Mouse (Mus musculus): ENCODE results near the gene Olfr420. TPM values are rescaled to one million over a fixed set of nuclear protein-coding genes. Genes with fewer than 3 reads are reported as not detected.
A peak's percentile ranks its signal among the peaks of the same experiment; 100 is the strongest.

The Olfr420 gene
- polyA plus RNA-seq (2016; fragmentation: Nextera tagmentation; extraction: Ambion mirVana) = 0.09 TPM in 1 of 2 replicates, not detected in the other

- no peak for DNase-seq (ENCODE audit: low spot score)
- Histone ChIP-seq H3K9me3 (no peaks in the 10 kb centered on the region), H3K4me3 (no peak within 1 kb of the TSS), H3K27me3 (ENCODE audit: insufficient read depth, poor library complexity, severe bottlenecking) (no peaks in the 10 kb centered on the region), H3K4me1 (no peaks in the 10 kb centered on the region), H3K36me3 (no peaks in the 10 kb centered on the region), H3K27ac (no peak within 1 kb of the TSS)
- 80% methylated on average over 1 of the region's 1 CpGs for WGBS
Observed at GRCm38 (mm10) chr1:174155333-174155732, at the start of gene Olfr420. Gene Olfr420, plus strand, starts transcription at chr1:174155633.

- Histone ChIP-seq H3K4me3 (no peak within 1 kb of the TSS), H3K27me3 (ENCODE audit: insufficient read depth, poor library complexity, severe bottlenecking) (no peaks in the 10 kb centered on the region), H3K4me1 (no peaks in the 10 kb centered on the region), H3K9me3 (no peaks in the 10 kb centered on the region), H3K27ac (no peak within 1 kb of the TSS), H3K36me3 (no peaks in the 10 kb centered on the region)
- 64% methylated on average over 2 of the region's 2 CpGs for WGBS
- DNase-seq (ENCODE audit: low spot score) = no peak
Observed at GRCm38 (mm10) chr1:174121062-174121461, 34.4 kb upstream of the Olfr420 start, which contains the start of gene Olfr231. Gene Olfr231, minus strand, starts transcription at chr1:174121162.

GRCm38 (mm10) chr1:174131217-174131616, 24.2 kb upstream of the Olfr420 start, which contains the start of gene Olfr424:
Gene Olfr424, plus strand, starts transcription at chr1:174131517.
- H3K36me3 ChIP-seq = no peaks in the 10 kb centered on the region
- DNase-seq (ENCODE audit: low spot score) = no peak
- H3K4me3 ChIP-seq = no peak within 1 kb of the TSS
- H3K9me3 ChIP-seq = no peaks in the 10 kb centered on the region
- 77% methylated on average over 3 of the region's 3 CpGs for WGBS
- H3K27ac ChIP-seq = no peak within 1 kb of the TSS
- no peaks in the 10 kb centered on the region for H3K4me1 ChIP-seq
- H3K27me3 ChIP-seq (ENCODE audit: insufficient read depth, poor library complexity, severe bottlenecking) = no peaks in the 10 kb centered on the region

GRCm38 (mm10) chr1:174131999-174132398, 23.4 kb upstream of the Olfr420 start:
- H3K4me3 ChIP-seq = no peak overlapping the region
- H3K27ac ChIP-seq = no peak overlapping the region
- H3K9me3 ChIP-seq = no peaks in the 10 kb centered on the region
- no peaks in the 10 kb centered on the region for H3K4me1 ChIP-seq
- WGBS = 68% methylated on average over 3 of the region's 3 CpGs
- DNase-seq (ENCODE audit: low spot score) = no peak
- no peaks in the 10 kb centered on the region for H3K36me3 ChIP-seq
- H3K27me3 ChIP-seq (ENCODE audit: insufficient read depth, poor library complexity, severe bottlenecking) = no peaks in the 10 kb centered on the region

- H3K4me1 ChIP-seq = no peaks in the 10 kb centered on the region
- DNase-seq (ENCODE audit: low spot score) = no peak
- 68% methylated on average over 2 of the region's 2 CpGs for WGBS
- H3K27ac ChIP-seq = no peak overlapping the region
- no peaks in the 10 kb centered on the region for H3K9me3 ChIP-seq
- no peak overlapping the region for H3K4me3 ChIP-seq
- H3K27me3 ChIP-seq (ENCODE audit: insufficient read depth, poor library complexity, severe bottlenecking) = no peaks in the 10 kb centered on the region
- H3K36me3 ChIP-seq = no peaks in the 10 kb centered on the region
Observed at GRCm38 (mm10) chr1:174141384-174141783, 14.0 kb upstream of the Olfr420 start.

- H3K27ac ChIP-seq = no peak overlapping the region
- no peaks in the 10 kb centered on the region for H3K36me3 ChIP-seq
- WGBS = 80% methylated on average over 1 of the region's 1 CpGs
- H3K4me3 ChIP-seq = no peak overlapping the region
- H3K27me3 ChIP-seq (ENCODE audit: insufficient read depth, poor library complexity, severe bottlenecking) = no peaks in the 10 kb centered on the region
- H3K4me1 ChIP-seq = no peaks in the 10 kb centered on the region
- no peaks in the 10 kb centered on the region for H3K9me3 ChIP-seq
- no peak for DNase-seq (ENCODE audit: low spot score)
Observed at GRCm38 (mm10) chr1:174146696-174147095, 8.7 kb upstream of the Olfr420 start.

GRCm38 (mm10) chr1:174149289-174149688, 6.1 kb upstream of the Olfr420 start:
- H3K27me3 ChIP-seq (ENCODE audit: insufficient read depth, poor library complexity, severe bottlenecking) = no peaks in the 10 kb centered on the region
- WGBS = 70% methylated on average over 2 of the region's 2 CpGs
- no peak overlapping the region for H3K4me3 ChIP-seq
- no peaks in the 10 kb centered on the region for H3K9me3 ChIP-seq
- H3K36me3 ChIP-seq = no peaks in the 10 kb centered on the region
- no peak for DNase-seq (ENCODE audit: low spot score)
- no peak overlapping the region for H3K27ac ChIP-seq
- H3K4me1 ChIP-seq = no peaks in the 10 kb centered on the region

- H3K36me3 ChIP-seq = no peaks in the 10 kb centered on the region
- no peaks in the 10 kb centered on the region for H3K4me1 ChIP-seq
- 75% methylated on average over 3 of the region's 3 CpGs for WGBS
- H3K27ac ChIP-seq = no peak overlapping the region
- no peaks in the 10 kb centered on the region for H3K27me3 ChIP-seq (ENCODE audit: insufficient read depth, poor library complexity, severe bottlenecking)
- no peak overlapping the region for H3K4me3 ChIP-seq
- no peaks in the 10 kb centered on the region for H3K9me3 ChIP-seq
- DNase-seq (ENCODE audit: low spot score) = no peak
Observed at GRCm38 (mm10) chr1:174157622-174158021, 2.2 kb downstream of the Olfr420 start.

GRCm38 (mm10) chr1:174158512-174158911, 3.1 kb downstream of the Olfr420 start:
- Histone ChIP-seq H3K27ac (no peak overlapping the region), H3K36me3 (no peaks in the 10 kb centered on the region), H3K4me1 (no peaks in the 10 kb centered on the region), H3K27me3 (ENCODE audit: insufficient read depth, poor library complexity, severe bottlenecking) (no peaks in the 10 kb centered on the region), H3K4me3 (no peak overlapping the region), H3K9me3 (no peaks in the 10 kb centered on the region)
- DNase-seq (ENCODE audit: low spot score) = no peak
- WGBS = 83% methylated on average over 1 of the region's 1 CpGs

- no peaks in the 10 kb centered on the region for H3K27me3 ChIP-seq (ENCODE audit: insufficient read depth, poor library complexity, severe bottlenecking)
- 79% methylated on average over 10 of the region's 10 CpGs for WGBS
- no peaks in the 10 kb centered on the region for H3K9me3 ChIP-seq
- no peak overlapping the region for H3K4me3 ChIP-seq
- H3K36me3 ChIP-seq = no peaks in the 10 kb centered on the region
- H3K4me1 ChIP-seq = no peaks in the 10 kb centered on the region
- no peak overlapping the region for H3K27ac ChIP-seq
- no peak for DNase-seq (ENCODE audit: low spot score)
Observed at GRCm38 (mm10) chr1:174159095-174159494, 3.7 kb downstream of the Olfr420 start.

- Histone ChIP-seq H3K27ac (no peak overlapping the region), H3K27me3 (ENCODE audit: insufficient read depth, poor library complexity, severe bottlenecking) (no peaks in the 10 kb centered on the region), H3K4me1 (0 out of 2 replicates have a peak, but pooled peaks cover 4% of the 10 kb centered on the region), H3K9me3 (no peaks in the 10 kb centered on the region), H3K36me3 (no peaks in the 10 kb centered on the region), H3K4me3 (no peak overlapping the region)
- no peak for DNase-seq (ENCODE audit: low spot score)
Observed at GRCm38 (mm10) chr1:174169024-174169423, 13.6 kb downstream of the Olfr420 start.

GRCm38 (mm10) chr1:174170706-174171501, 15.5 kb downstream of the Olfr420 start:
- Histone ChIP-seq H3K4me3 (no peak overlapping the region), H3K27me3 (ENCODE audit: insufficient read depth, poor library complexity, severe bottlenecking) (no peaks in the 10 kb centered on the region), H3K36me3 (no peaks in the 10 kb centered on the region), H3K4me1 (0 out of 2 replicates have a peak, but pooled peaks cover 4% of the 10 kb centered on the region), H3K27ac (no peak overlapping the region; the same call in 1 of the 2 replicates), H3K9me3 (no peaks in the 10 kb centered on the region)
- no peak for DNase-seq (ENCODE audit: low spot score)
- WGBS = 78% methylated on average over 5 of the region's 5 CpGs

GRCm38 (mm10) chr1:174171537-174171936, 16.1 kb downstream of the Olfr420 start:
- peak; percentile 88 for DNase-seq (ENCODE audit: low spot score)
- WGBS = 27% methylated on average over 2 of the region's 2 CpGs
- Histone ChIP-seq H3K36me3 (no peaks in the 10 kb centered on the region), H3K4me3 (no peak overlapping the region), H3K27ac (0 out of 2 replicates have a peak overlapping the region, but pooled peaks have one; percentile 36), H3K27me3 (ENCODE audit: insufficient read depth, poor library complexity, severe bottlenecking) (no peaks in the 10 kb centered on the region), H3K9me3 (no peaks in the 10 kb centered on the region), H3K4me1 (0 out of 2 replicates have a peak, but pooled peaks cover 4% of the 10 kb centered on the region)

Measured in heart, embryonic 10.5 days (tissue).